Mouse (Mus musculus) adipocyte (in vitro differentiated cells): ENCODE results near the gene Erf.

Experiments
- DNase-seq: peaks from one replicate; pipeline ENCODE4 v3.0.0-alpha.2; 2016; ENCODE audit warnings: low spot score

The Erf gene

GRCm38 (mm10) chr7:25250141-25250972 lies at the start of gene Erf:
Gene Erf, minus strand, starts transcription at chr7:25250761.
- peak; percentile 82 for DNase-seq

- DNase-seq, result peak; percentile 78
Observed at GRCm38 (mm10) chr7:25297454-25298325, 47.1 kb upstream of the Erf start, which contains the start of gene Pafah1b3. Gene Pafah1b3, minus strand, starts transcription at chr7:25297986.

- DNase-seq, result peak; percentile 22
Observed at GRCm38 (mm10) chr7:25296945-25297453, 46.4 kb upstream of the Erf start.

DNA sequence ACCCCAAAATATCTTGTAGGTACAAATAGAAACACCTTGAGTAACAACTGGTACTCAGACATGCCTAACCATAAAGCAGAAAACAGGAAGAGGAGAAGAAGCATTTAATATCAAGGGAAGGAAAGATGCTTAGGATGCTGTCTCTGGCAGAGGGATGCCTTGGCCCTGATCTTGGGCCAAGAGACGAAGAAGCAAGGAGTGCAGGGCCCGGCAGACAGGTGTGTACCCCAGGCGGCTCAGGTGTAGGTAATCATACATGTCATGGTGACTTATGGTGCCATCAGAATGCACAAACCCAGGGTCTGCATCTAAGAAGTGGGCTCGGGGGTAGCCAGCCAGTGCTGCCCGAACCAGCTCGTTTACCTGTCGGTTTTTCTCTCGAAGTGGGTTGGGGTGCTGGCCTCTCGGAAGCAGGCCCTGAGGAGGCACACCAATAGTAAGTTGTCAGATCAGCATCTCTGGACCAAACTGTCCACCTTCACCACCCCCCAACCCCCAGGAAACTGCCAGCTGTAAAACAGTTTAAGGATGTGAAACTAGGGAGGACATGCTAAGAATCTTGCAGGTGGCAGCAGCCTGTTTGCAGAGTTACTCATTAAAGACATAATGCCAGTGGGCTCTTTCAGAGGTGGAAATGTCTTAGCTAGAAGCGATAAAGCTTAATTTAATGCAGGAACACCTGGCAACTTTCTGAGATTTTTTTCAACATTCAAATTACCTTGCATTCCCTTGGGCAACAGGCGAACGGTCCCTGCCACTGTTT lies 44.6 kb upstream of the Erf start:
- no peak for DNase-seq

DNA sequence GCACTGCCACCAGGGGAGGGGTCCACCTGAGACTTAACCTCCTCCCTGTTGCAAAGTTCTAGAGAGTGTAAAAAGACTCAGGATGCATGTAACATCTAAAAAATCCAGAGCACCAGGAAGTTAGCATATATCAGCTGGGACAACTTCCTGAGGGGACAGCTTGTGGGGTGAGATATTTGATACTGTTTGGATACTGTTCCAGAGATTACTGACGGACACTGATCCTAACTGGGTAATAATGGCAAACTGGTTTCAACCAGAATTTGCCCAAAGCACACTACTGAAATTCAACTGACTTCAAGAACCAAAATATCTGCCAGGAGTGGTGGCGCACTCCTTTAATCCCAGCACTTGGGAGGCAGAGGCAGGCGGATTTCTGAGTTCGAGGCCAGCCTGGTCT lies 43.9 kb upstream of the Erf start:
- no peak for DNase-seq

- no peak for DNase-seq
Observed at GRCm38 (mm10) chr7:25293191-25293739, 42.7 kb upstream of the Erf start.

DNA sequence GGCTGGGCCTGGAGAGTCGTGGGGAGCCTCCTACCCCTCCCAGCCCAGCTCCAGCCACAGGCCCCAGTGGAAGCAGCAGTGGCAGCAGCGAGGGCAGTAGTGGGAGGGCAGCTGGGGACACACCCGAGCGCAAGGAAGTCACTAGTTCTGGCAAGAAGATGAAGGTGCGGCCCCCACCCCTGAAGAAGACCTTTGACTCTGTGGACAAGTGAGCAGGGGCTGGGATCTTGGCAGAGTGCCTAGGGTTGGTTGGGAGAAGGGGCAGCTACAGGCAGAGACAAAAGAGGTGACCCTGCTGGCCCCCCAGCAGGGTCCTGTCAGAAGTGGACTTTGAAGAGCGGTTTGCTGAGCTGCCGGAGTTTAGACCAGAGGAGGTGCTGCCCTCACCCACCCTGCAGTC lies 41.5 kb upstream of the Erf start:
- DNase-seq, result no peak

DNA sequence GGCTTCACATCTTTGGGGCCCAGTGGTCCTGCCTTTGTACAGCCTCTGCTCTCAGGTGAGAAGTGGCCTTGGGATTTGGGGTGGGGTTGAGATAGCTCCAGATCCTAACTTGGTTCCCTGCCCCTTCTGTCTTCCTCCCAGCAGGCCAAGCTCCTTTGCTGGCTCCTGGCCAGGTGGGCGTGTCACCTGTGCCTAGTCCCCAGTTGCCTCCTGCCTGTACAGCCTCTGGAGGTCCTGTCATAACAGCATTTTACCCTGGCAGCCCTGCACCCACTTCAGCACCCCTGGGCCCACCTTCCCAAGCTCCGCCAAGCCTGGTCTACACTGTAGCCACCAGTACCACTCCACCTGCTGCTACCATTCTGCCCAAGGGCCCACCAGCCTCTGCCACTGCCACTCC lies 40.4 kb upstream of the Erf start:
- DNase-seq, result no peak

DNA sequence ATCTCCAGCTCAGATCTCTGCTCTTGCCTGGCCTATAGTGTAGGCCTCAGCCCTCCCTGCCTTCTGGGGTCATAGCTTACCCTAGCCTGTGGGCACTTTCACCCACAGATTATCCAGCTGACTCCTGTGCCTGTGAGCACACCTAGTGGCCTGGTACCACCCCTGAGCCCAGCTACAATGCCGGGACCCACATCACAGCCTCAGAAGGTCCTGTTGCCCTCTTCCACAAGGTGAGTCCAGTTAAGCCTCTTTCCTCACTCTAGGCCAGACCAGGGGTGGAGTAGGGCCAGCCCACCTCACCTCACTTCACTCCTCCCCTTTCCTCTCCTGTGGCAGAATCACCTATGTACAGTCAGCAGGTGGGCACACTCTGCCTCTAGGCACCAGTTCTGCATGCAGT lies 39.9 kb upstream of the Erf start:
- no peak for DNase-seq

DNA sequence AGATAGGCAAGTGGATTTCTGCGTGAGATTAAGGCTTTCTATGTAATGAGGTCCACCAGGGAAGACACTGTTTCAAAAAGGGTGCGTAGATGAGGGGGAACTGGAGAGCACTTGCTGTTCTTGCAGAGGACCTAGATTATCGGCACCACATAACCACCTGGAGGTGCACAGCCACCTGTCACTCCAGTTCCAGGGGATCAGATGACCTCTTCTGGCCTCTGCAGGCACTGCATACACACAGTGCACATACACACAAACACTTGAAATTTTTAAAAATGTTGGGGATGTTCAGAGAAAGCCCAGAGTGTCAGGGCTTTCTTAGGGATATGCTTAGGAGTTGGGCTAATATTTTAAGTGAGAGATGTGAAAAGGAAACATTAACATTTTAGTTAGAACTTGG lies 39.4 kb upstream of the Erf start:
- DNase-seq, result no peak

DNA sequence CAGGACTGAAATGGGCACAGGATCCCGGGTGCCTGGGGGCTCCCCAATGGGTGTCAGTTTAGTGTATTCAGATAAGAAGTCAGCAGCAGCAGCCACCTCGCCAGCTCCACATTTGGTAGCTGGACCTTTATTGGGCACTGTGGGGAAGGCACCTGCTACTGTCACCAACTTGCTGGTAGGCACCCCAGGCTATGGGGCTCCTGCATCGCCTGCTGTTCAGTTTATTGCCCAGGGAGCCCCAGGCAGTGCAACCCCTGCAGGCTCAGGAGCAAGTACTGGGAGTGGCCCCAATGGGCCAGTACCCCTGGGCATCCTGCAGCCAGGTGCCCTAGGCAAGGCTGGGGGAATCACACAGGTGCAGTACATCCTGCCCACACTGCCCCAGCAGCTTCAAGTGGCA lies 38.2 kb upstream of the Erf start:
- no peak for DNase-seq

DNA sequence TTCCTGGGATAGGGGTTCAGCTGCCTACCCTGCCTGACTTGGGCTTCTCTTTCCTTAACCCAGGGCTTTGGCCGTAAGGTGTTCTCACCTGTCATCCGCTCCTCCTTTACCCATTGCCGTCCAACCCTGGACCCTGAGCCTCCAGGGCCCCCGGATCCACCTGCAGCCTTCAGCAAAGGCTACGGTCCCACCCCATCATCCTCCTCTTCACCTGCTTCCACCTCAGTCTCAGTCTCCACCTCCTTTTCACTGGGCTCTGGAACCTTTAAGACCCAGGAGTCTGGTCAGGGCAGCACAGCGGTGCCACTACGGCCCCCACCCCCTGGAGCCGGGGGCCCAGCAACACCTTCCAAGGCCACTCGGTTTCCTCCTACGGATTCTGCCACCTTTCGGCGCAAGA lies 37.5 kb upstream of the Erf start:
- DNase-seq, result no peak

DNA sequence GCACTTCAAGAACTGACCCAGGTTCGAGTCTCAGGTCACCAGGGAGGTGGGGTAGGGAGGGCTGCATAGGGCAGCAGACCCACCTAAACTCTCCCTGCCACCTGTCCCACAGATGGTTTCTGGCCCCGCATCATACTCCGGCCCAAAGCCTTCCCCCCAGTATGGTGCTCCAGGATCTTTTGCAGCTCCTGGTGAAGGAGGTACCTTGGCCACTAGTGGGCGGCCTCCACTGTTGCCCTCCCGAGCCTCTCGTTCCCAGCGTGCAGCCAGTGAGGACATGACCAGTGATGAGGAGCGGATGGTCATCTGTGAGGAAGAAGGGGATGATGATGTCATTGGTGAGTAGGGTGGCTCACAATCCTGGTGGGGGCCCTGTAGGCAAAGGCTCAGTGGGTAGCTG lies 36.4 kb upstream of the Erf start:
- DNase-seq, result no peak

DNA sequence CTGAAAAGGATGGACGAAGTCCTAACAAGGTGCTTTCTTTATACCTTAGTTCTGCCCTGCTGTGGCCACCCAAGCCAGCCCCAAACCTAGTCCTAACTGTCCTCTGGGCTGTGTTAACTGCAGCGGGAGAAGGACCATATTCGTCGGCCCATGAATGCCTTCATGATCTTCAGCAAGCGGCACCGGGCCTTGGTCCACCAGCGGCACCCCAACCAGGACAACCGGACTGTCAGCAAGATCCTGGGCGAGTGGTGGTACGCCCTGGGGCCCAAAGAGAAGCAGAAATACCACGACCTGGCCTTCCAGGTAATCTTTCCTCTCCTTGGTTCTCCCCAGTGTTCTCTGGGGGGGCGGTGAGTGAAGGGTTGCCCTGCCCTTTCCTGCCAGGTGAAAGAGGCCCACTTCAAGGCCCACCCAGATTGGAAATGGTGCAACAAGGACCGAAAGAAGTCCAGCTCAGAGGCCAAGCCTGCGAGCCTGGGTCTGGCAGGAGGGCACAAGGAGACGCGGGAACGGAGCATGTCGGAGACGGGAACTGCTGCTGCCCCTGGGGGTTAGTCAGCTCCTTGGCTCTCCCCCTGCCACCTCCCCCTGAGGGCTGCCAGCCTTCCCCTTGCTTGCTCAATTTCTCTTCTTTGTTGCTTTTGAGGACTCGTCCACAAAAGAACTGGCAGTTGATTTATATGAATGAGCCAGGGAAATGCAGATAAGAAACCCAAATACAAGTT lies 35.1 kb upstream of the Erf start:
- no peak for DNase-seq

DNA sequence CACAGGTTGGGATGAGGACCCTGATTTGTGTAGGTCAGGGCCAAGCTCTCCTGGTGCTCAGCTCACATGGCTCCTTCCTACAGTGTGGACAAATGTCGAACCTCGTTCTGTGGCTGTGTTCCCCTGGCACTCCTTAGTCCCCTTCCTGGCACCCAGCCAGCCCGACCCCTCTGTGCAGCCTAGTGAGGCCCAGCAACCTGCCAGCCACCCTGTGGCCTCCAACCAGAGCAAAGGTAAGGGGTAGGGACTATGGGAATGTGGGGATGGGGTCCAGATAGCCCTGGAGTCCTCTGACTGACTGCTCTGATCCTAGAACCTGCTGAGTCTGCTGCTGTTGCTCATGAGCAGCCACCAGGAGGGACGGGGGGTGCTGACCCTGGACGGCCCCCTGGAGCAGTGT lies 34.2 kb upstream of the Erf start:
- no peak for DNase-seq

DNA sequence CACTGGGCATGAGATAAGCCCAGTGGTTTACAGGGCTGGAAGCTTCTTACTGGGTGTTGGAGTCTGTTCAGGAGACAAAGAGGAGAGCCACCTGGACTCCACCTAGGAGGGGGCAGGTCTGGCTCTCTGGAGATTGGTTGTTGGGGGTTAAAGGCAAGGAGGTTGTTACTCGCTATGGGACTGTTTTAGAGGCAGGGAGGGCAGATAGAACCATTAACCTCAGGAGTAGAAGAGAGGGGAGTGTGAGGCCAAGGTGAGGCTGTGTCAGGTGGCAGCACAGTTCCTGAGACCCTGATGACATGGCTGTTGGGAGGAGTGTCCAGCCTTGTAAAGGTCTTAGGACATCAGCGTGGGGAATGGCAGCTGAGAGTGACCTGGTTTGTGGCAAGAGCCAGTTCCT lies 33.6 kb upstream of the Erf start:
- no peak for DNase-seq

DNA sequence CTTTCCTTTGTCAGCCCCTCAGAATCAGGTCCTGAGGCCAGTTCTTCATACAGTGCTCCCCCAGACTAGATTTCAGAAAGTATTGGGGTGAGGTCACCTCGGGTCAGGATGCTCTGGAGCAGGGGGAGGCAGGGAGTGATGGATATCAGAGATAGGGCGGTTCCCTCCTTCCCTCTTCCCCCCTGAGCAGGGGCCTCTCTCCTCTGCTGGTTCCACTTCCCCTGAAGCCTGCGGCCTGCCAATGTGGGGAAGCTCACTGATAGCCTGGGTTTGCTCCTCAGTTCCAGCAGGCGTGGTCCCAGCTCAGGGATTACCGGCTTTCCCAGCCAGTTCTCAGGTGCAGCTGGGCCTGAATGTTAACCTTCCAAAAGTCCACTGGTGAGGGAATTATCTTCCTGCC lies 33.1 kb upstream of the Erf start:
- DNase-seq, result no peak

DNA sequence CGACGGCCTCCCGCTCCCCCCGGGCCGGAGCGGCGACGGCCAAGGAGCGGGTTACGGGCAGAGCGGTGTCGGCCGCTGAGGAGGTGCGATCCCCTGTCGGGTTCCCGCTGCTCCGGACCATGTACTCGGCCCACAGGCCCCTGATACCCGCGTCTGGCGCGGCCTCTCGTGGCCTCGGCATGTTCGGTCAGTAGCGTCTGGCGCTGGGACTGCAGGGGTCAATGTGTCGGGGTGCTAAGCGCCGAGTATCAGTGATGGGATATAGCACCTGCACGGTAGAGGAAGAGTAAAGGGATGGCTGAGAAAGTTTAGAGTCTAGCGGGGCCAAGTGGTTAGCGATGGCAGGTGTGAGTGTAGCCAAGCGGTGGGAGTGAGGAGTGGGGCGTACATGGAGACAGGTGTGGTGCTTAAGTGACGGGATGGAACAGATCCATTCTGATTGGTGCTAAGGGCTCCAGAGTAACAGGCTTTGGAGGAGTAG lies 32.2 kb upstream of the Erf start:
- DNase-seq, result peak; percentile 31

DNA sequence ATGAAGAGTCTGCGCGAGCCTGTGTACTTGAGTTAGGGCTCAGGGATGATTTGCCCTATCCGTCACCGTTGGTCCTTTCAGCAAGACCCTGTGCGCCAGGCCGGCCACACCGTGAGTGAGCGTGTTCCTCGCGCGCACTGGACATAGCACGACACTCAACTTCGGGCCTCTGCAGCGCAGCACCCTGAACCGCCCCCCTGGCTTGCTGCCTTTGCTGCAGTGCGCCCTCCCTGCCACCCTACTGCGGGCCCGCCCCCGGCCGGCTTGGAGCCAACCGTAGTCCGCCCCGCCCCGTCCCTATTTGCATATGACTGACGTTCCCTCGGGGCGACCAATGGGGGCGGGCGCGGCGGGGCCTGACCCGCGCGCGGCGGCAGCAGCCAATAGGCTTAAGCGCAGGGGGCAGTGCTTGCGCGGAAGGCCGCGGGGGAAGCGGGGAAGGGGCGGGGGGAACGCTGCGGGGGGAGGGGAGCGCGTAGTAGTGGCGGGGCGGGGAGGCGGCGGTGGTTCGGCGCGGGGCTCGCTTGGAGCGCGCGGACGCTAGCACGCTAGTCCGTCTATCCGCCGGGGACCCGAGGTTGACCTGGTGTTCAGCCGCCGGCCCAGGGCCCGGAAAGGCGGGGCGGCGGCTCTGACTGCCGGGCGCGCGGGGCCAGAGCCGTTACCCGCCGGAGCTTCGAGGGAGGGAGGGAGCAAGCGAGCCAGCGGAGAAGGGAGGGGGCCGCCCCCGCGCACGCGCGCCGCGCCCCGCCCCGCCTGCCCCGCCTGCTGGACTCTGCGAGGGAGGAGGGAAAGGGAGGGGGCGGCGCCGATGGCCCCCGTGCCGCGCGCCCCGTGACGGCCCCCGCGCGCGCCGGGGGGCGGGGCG lies 31.4 kb upstream of the Erf start:
- peak; percentile 90 for DNase-seq

DNA sequence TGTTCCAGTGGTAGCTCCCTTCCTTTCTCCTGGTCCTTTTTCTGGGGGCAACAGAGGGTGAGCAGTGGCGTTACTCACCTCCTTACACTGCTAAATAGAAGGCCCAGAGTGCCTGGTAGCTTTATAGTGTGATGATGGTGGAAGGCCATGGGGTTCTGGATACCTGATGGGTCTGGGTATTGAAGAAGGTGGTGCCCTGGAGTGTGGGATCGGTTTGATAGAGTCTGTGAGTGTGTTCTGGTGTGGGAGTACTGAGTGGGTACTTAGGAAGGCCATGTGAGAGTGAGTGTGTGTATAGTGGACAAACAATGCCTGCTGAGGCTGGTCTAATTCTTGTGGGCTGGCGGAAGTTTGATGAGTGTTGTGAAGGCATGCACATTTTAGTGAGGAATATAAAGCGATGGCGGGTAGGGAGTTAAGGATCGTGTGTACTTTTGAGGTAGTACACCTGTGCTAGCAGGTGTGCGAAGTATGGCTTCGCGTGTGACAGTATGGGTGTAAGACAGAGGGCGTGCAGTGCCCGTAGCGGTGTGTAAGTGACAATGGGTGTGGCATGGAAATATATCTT lies 30.7 kb upstream of the Erf start:
- no peak for DNase-seq
